Mouse (Mus musculus) retina, postnatal 7 days (tissue): Measurements from ENCODE around the gene Col18a1.

Source experiments
- DNase-seq: peaks from one replicate; pipeline ENCODE4 v3.0.0-alpha.2; 2012; ENCODE audit warnings: low read depth, low spot score

Col18a1 gene

GRCm38 (mm10) chr10:77182804-77183331 lies 16.5 kb upstream of the Col18a1 start:
- DNase-seq = no peak

- DNase-seq = no peak
These were observed 13.8 kb upstream of the Col18a1 start for GRCm38 (mm10) chr10:77180110-77180509.

DNA sequence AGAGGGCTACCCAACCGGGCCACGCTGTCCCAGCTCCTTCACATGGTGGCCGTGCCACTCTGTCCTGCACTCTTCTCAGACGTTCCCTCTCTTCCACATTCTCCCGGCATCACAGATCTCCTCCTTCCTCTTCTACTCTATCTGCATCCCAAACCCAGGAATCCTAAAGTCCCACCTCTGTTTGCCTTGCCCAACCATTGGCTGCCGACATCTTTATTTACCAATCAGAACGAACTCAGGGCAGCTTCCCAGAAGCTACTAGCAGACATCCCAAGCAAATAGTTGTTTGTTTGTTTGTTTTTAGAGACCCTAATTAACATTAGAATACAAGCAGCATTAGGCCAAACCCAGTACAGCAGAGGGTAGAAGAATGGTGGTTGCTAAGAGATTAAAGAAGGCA lies 12.3 kb upstream of the Col18a1 start:
- DNase-seq = no peak

DNA sequence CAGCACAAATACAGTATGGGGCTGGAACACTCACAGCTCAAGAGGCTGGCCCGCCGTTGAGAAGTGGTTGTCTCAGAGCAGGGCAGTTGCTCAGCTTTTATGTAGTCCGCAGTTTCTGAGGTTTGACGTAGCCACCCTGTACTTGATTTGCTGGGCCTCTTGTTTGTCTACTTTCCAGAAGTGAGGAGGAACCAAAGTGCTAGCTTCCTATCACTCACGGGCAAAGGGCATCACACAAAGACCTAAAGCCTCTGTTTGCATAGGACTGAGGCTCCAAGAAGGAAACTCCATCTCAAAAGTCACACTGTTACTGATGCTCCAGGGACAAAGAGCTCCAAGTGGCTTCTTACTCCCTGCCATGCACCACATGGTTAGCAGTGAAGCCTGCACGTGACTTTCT lies 4.1 kb upstream of the Col18a1 start:
- no peak for DNase-seq

GRCm38 (mm10) chr10:77165318-77165945 lies 916 bp downstream of the Col18a1 start:
- no peak for DNase-seq

GRCm38 (mm10) chr10:77164437-77165052 lies 1.8 kb downstream of the Col18a1 start:
- no peak for DNase-seq

- no peak for DNase-seq
These were observed 2.3 kb downstream of the Col18a1 start for GRCm38 (mm10) chr10:77164041-77164436.

DNA sequence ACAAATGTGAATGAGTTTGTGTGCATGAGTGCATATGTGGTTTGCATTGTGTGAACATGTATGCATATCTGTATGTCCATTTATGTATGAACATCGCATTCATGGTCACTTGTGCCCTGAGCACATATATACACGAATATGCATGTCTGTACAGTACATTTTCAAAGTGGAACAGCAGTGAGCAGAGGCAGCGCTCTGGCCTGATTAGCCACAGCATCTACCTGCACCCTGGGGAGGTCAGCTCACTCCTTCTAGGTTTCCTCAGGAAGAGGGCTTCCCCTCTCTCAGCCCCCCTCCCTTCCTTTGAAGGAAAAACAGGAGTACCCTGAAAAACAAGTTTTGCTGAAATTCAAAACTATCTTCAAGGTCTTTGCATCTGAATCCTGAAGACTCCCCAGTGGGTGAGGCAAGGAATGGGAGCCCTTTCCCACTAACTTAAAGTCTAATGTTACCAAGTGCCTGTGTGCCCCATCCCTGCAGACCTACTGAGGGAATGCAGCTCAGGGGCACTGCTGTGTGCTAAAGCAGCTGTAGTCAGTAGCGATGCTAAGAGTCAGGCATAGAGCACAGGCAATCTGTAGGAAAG lies 2.9 kb downstream of the Col18a1 start:
- no peak for DNase-seq

GRCm38 (mm10) chr10:77159573-77159972 lies 6.8 kb downstream of the Col18a1 start:
- DNase-seq = no peak

- no peak for DNase-seq
These were observed 7.4 kb downstream of the Col18a1 start for GRCm38 (mm10) chr10:77158948-77159347.

DNA sequence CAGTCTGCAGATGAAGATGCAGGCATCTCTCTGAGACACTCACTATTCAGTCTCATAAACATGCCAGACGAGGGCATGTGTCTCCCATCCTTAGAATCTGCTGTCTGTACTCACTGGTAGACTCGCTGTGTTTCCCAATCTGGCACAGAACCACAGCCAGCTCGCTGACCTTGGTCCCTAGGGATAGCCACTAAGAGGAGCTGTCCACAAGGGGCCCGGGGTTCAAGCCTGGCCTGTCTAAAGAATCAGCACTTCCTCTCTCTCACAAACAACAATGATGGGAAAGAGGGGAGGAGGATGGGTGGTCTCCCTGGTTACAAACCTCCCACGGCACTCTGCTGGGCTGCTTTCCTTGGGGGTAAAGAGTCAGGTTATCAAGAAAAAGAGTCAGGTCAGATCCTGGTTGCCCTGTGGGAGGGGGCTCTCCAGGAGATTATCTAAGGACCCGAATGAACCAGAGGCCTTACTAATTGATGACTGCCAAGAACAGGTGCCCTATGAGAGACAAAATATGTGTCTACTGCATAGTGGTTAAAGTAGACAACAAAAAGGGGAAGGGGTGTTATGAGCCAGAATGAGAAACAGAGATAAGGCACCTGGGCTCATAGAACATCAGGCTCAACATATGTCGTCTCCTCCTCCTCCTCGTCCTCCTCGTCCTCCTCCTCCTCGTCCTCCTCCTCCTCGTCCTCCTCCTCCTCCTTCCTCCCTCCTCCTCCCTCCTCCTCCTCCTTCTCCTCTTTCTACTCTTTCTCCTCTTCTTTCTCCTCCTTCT lies 8.9 kb downstream of the Col18a1 start:
- DNase-seq = no peak

DNA sequence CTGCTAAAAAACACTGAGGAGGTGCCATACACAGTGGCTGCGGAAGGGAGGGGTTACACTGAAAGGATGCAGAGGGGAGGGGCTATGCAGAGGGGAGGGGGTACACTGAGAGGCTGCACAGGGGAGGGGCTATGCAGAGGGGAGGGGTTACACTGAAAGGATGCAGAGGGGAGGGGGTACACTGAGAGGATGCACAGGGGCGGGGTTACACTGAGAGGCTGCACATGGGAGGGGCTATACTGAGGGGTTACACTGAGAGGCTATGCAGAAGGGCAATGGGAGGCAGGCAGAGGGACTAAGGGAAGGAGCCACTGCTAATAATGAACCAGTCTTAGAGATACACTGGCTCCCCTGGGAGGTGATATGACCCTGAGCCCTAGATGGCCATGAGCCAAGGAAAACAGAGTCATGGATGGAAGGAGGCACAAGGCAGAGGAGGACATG lies 14.1 kb downstream of the Col18a1 start:
- DNase-seq = no peak

DNA sequence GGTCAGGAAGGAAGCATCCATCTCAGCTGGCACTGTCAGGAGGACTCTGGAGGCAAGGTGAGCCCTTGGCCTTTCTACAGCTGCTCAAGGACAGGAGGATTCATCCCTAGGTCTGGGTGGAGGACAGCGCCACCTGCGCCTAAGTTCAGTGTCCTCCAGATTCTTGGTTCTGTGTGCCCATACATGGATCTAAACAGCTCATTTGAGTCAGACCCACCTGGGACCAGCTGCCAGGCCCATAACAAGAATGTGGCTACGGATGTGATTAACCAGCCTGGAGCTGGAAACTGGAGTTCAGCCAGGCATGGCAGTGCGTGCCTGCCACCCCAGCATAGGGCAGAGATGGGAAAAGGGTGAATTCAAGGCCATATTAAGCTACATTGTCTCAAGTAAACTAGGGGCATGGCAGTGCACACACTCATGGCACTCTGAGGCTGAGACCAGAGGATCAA lies 14.8 kb downstream of the Col18a1 start:
- no peak for DNase-seq

- DNase-seq = no peak
These were observed 15.3 kb downstream of the Col18a1 start for GRCm38 (mm10) chr10:77150947-77151521.

- DNase-seq = no peak
These were observed 16.3 kb downstream of the Col18a1 start for GRCm38 (mm10) chr10:77150016-77150415.

DNA sequence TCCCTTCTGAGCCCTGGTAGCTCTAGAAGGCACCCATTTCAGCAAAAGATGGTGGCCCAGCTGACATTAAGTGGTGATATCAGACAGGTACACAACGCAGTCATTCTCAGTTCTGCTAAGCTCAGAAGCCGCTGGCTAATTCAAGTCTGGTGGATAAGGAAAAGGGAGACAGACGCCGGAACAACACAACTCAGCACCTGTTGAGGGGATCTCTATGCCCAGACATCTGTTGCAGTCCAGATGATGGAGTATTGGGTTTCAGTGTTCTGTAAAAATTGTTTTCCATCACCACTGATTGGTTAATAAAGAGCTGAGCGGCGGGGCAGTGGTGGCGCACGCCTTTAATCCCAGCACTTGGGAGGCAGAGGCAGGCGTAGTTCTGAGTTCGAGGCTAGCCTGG lies 18.8 kb downstream of the Col18a1 start:
- DNase-seq = no peak

DNA sequence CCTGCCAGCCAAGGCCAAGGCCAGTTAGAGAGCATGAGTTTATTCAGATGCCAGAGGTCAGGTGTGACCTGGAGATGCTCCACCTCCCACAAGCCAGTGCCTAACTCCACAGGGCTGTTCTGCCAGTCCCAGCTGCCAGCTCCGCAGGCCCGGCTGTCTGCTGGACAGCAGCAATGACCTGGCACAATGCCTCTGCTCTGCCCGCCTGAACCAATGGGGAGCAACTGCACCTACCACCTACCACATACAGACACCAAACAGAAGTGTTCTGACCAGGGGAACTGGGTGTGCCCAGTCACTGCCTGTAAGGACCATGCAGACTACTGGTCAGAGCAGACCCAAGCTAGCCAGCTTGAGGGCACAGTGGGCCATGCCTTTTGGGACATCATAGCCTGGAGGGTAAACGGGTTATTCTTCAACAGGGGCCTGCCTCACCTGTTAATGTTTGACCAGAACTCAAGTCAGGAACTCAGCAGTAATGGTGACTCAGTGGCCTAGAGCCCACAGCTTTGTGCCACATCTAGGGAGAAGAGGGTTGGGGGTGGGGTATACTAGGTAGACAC lies 19.4 kb downstream of the Col18a1 start:
- DNase-seq = no peak

DNA sequence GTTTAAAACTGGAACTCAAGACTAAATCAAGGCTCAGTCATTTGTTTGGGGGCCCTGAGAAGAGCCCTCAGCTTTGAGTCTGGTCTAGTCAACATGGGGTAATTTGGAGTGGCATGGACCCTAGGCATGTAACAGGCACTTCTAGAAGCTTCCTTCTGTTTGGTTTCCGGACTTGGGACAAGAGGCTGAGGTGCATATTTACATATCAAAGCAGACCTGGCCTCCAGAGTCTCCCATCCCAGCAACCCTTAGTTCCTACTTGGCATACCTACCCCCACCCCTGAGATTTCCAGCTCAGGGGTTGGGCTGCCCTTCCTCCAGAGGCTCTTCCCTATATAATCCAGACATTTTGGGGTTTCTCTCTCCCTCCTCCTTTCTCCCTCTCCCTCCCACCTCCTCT lies 20.4 kb downstream of the Col18a1 start:
- no peak for DNase-seq

DNA sequence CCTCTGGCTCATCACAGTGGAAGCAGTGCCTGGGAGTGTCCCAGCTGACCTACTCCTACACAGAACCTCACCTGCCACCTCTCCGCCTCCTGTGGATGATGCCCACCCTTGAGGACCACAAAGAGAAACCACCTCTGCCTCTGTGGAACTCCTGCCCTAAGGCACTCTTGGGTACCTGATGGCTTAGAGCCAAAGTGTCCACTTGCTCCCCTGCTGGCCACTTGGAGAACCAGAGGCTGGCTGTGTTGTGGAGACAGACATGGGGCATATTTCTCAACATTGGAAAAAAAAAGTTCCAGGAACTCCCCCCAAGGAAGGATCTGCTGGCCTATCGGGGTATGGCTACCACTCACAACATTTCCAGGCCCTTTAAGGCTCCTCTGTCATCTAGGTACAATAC lies 22.0 kb downstream of the Col18a1 start:
- DNase-seq = no peak

DNA sequence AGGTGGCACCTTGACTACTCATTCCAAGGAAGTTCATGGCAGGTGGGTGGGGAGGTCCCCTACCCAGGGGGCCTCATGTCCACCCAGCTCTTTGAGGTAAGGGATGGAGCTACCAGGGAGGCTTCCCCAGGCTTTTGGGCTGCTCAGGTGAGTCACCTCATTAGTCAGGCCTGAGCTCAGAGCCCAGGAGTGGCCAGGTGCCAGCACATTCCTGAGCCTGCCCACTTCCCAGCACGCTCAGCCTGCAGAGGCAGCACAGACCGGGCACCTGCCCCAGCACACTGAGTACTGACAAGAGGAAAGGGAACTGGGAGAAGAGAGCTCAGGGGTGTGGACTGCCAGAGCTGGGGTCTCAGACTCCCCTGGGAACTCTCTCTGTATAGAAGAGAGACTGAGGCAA lies 24.0 kb downstream of the Col18a1 start:
- no peak for DNase-seq

GRCm38 (mm10) chr10:77138304-77138703 lies 28.0 kb downstream of the Col18a1 start:
- DNase-seq = no peak
